Mouse (Mus musculus): ENCODE data around the gene Mipep.

The Mipep gene

GRCm38 (mm10) chr14:60799762-60800728 lies 15.7 kb downstream of the Mipep start:
- peak; percentile 17 for DNase-seq (ENCODE audit: low read depth, low spot score)

- no peak for DNase-seq (ENCODE audit: low read depth, low spot score)
Observed at GRCm38 (mm10) chr14:60802026-60802425, 17.7 kb downstream of the Mipep start.

- DNase-seq (ENCODE audit: low read depth, low spot score), result no peak
Observed at GRCm38 (mm10) chr14:60804978-60805377, 20.6 kb downstream of the Mipep start.

- DNase-seq (ENCODE audit: low read depth, low spot score), result no peak
Observed at GRCm38 (mm10) chr14:60805871-60806270, 21.5 kb downstream of the Mipep start.

- DNase-seq (ENCODE audit: low read depth, low spot score), result no peak
Observed at GRCm38 (mm10) chr14:60806891-60807344, 22.5 kb downstream of the Mipep start.

GRCm38 (mm10) chr14:60809881-60810280 lies 25.5 kb downstream of the Mipep start:
- DNase-seq (ENCODE audit: low read depth, low spot score), result no peak

GRCm38 (mm10) chr14:60811547-60811946 lies 27.2 kb downstream of the Mipep start:
- DNase-seq (ENCODE audit: low read depth, low spot score), result no peak

- DNase-seq (ENCODE audit: low read depth, low spot score), result no peak
Observed at GRCm38 (mm10) chr14:60815098-60815497, 30.7 kb downstream of the Mipep start.

GRCm38 (mm10) chr14:60818045-60818444 lies 33.7 kb downstream of the Mipep start:
- DNase-seq (ENCODE audit: low read depth, low spot score), result no peak

- DNase-seq (ENCODE audit: low read depth, low spot score), result no peak
Observed at GRCm38 (mm10) chr14:60830096-60830495, 45.7 kb downstream of the Mipep start.

- no peak for DNase-seq (ENCODE audit: low read depth, low spot score)
Observed at GRCm38 (mm10) chr14:60836709-60837108, 52.3 kb downstream of the Mipep start.

- DNase-seq (ENCODE audit: low read depth, low spot score), result no peak
Observed at GRCm38 (mm10) chr14:60839654-60840053, 55.3 kb downstream of the Mipep start.

- DNase-seq (ENCODE audit: low read depth, low spot score), result no peak
Observed at GRCm38 (mm10) chr14:60841977-60842659, 57.7 kb downstream of the Mipep start.

GRCm38 (mm10) chr14:60843596-60843995 lies 59.2 kb downstream of the Mipep start:
- DNase-seq (ENCODE audit: low read depth, low spot score), result no peak

GRCm38 (mm10) chr14:60845261-60846045 lies 61.1 kb downstream of the Mipep start:
- DNase-seq (ENCODE audit: low read depth, low spot score), result no peak

- no peak for DNase-seq (ENCODE audit: low read depth, low spot score)
Observed at GRCm38 (mm10) chr14:60846174-60846573, 61.8 kb downstream of the Mipep start.

- no peak for DNase-seq (ENCODE audit: low read depth, low spot score)
Observed at GRCm38 (mm10) chr14:60848194-60848593, 63.8 kb downstream of the Mipep start.

GRCm38 (mm10) chr14:60850101-60850500 lies 65.7 kb downstream of the Mipep start:
- DNase-seq (ENCODE audit: low read depth, low spot score), result no peak

- no peak for DNase-seq (ENCODE audit: low read depth, low spot score)
Observed at GRCm38 (mm10) chr14:60851632-60852031, 67.3 kb downstream of the Mipep start.

- DNase-seq (ENCODE audit: low read depth, low spot score), result no peak
Observed at GRCm38 (mm10) chr14:60856199-60856912, 72.0 kb downstream of the Mipep start.

- DNase-seq (ENCODE audit: low read depth, low spot score), result no peak
Observed at GRCm38 (mm10) chr14:60856913-60857300, 72.5 kb downstream of the Mipep start.

Measured in c-Kit-negative CD71-positive TER-119-positive erythroid progenitor cells, embryonic 14.5 days (primary cell).